Mouse (Mus musculus): ENCODE results near the gene Rnf213. TPM values are rescaled to one million over a fixed set of nuclear protein-coding genes. Genes with fewer than 3 reads are reported as not detected.

Rnf213 gene
- total and polyA plus RNA-seq, 3 experiments, result 3.5 to 66.4 (median 46.3) TPM

GRCm38 (mm10) chr11:119528930-119529329 is 136.0 kb downstream of the Rnf213 start:
- Histone ChIP-seq H3K9me3 (replicated peaks) (peaks cover 4% of the 10 kb centered on the region), H3K36me3 (replicated peaks) (no peaks in the 10 kb centered on the region), H3K4me3 (ENCODE audit: low read depth, low read length) (no peak overlapping the region), H3K27me3 (ENCODE audit: insufficient read depth, low read length) (peaks cover 49% of the 10 kb centered on the region), H3K4me1 (ENCODE audit: insufficient read depth, low read depth, low read length) (peaks cover 6% of the 10 kb centered on the region)
- TF ChIP-seq POLR2AphosphoS5 (IDR thresholded peaks at IDR 0.05; ENCODE audit: insufficient replicate concordance, low read depth, low read length), result no peak
- no peak for TF ChIP-seq TAL1 (conservative IDR thresholded peaks at IDR 0.05; ENCODE audit: low read depth, low read length)
- no peak for TF ChIP-seq CTCF (IDR thresholded peaks at IDR 0.05; ENCODE audit: low read depth, low read length)
- TF ChIP-seq GATA1 (IDR thresholded peaks at IDR 0.05; ENCODE audit: borderline replicate concordance, low read length), result no peak
- TF ChIP-seq GATA2 (IDR thresholded peaks at IDR 0.05; ENCODE audit: borderline replicate concordance, low read depth, low read length), result no peak
- DNase-seq (ENCODE audit: low spot score) (no peak), ATAC-seq (ENCODE audit: extremely low read depth, insufficient number of reproducible peaks, low FRiP score, poor library complexity, severe bottlenecking) (no peak)

GRCm38 (mm10) chr11:119532460-119532859 is 139.6 kb downstream of the Rnf213 start:
- TF ChIP-seq GATA1 (IDR thresholded peaks at IDR 0.05; ENCODE audit: borderline replicate concordance, low read length) (no peak), TAL1 (conservative IDR thresholded peaks at IDR 0.05; ENCODE audit: low read depth, low read length) (no peak), CTCF (IDR thresholded peaks at IDR 0.05; ENCODE audit: low read depth, low read length) (no peak), GATA2 (IDR thresholded peaks at IDR 0.05; ENCODE audit: borderline replicate concordance, low read depth, low read length) (no peak), POLR2AphosphoS5 (IDR thresholded peaks at IDR 0.05; ENCODE audit: insufficient replicate concordance, low read depth, low read length) (no peak)
- Histone ChIP-seq H3K4me1 (ENCODE audit: insufficient read depth, low read depth, low read length) (no peaks in the 10 kb centered on the region), H3K4me3 (ENCODE audit: low read depth, low read length) (no peak overlapping the region), H3K36me3 (replicated peaks) (no peaks in the 10 kb centered on the region), H3K27me3 (ENCODE audit: insufficient read depth, low read length) (peaks cover 37% of the 10 kb centered on the region), H3K9me3 (replicated peaks) (no peaks in the 10 kb centered on the region)
- DNase-seq (ENCODE audit: low spot score), result no peak
- no peak for ATAC-seq (ENCODE audit: extremely low read depth, insufficient number of reproducible peaks, low FRiP score, poor library complexity, severe bottlenecking)

DNA sequence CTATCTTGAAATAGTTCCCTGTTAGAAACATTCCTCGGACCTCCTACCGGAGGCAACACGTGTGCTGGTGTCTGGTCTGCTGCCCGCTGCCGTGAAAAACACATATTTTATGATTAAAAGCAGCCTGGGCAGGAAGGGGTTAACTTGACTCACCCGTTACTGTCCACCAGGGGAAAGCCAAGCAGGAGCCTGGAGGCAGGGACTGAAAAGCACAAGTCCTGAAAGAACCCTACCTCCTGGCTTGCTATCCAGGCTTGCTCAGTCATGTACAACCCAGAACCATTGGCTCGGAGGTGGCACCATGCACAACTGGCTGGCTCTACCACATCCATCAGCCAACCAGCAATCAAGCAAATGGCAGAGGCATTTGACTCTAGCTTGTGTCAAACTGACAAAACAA is 140.8 kb downstream of the Rnf213 start:
- Histone ChIP-seq H3K36me3 (replicated peaks) (no peaks in the 10 kb centered on the region), H3K4me1 (ENCODE audit: insufficient read depth, low read depth, low read length) (no peaks in the 10 kb centered on the region), H3K4me3 (ENCODE audit: low read depth, low read length) (no peak overlapping the region), H3K27me3 (ENCODE audit: insufficient read depth, low read length) (peaks cover 32% of the 10 kb centered on the region), H3K9me3 (replicated peaks) (no peaks in the 10 kb centered on the region)
- TF ChIP-seq CTCF (IDR thresholded peaks at IDR 0.05; ENCODE audit: low read depth, low read length), result no peak
- no peak for TF ChIP-seq TAL1 (conservative IDR thresholded peaks at IDR 0.05; ENCODE audit: low read depth, low read length)
- no peak for TF ChIP-seq GATA1 (IDR thresholded peaks at IDR 0.05; ENCODE audit: borderline replicate concordance, low read length)
- no peak for TF ChIP-seq POLR2AphosphoS5 (IDR thresholded peaks at IDR 0.05; ENCODE audit: insufficient replicate concordance, low read depth, low read length)
- no peak for TF ChIP-seq GATA2 (IDR thresholded peaks at IDR 0.05; ENCODE audit: borderline replicate concordance, low read depth, low read length)
- DNase-seq (ENCODE audit: low spot score) (no peak), ATAC-seq (ENCODE audit: extremely low read depth, insufficient number of reproducible peaks, low FRiP score, poor library complexity, severe bottlenecking) (no peak)

Other genes with a start within 250 kb of the Rnf213 start
- not detected in 2 replicates for gene Tbc1d16, start 164.6 kb upstream of the Rnf213 start, total RNA-seq (2014; fragmentation: Nextera tagmentation)
- 0.05 and 0.06 TPM in 2 replicates for gene Tbc1d16, start 164.6 kb upstream of the Rnf213 start, total RNA-seq (2017)
- not detected in 2 replicates for gene Tbc1d16, start 164.6 kb upstream of the Rnf213 start, polyA plus RNA-seq (2012)
- gene Ccdc40, start 164.5 kb upstream of the Rnf213 start, total RNA-seq (2014; fragmentation: Nextera tagmentation), result not detected in 2 replicates
- 0.05 TPM in 1 of 2 replicates, not detected in the other for gene Ccdc40, start 164.5 kb upstream of the Rnf213 start, total RNA-seq (2017)
- not detected in 2 replicates for gene Ccdc40, start 164.5 kb upstream of the Rnf213 start, polyA plus RNA-seq (2012)
- gene Gaa, start 125.2 kb upstream of the Rnf213 start, total RNA-seq (2014; fragmentation: Nextera tagmentation), result 59.7 and 71.2 TPM in 2 replicates
- 27.5 and 28.1 TPM in 2 replicates for gene Gaa, start 125.2 kb upstream of the Rnf213 start, total RNA-seq (2017)
- gene Gaa, start 125.2 kb upstream of the Rnf213 start, polyA plus RNA-seq (2012), result 95.7 and 102 TPM in 2 replicates
- gene Eif4a3, start 93.0 kb upstream of the Rnf213 start, total RNA-seq (2014; fragmentation: Nextera tagmentation), result 188 and 202 TPM in 2 replicates
- gene Eif4a3, start 93.0 kb upstream of the Rnf213 start, total RNA-seq (2017), result 244 and 261 TPM in 2 replicates
- 224 and 241 TPM in 2 replicates for gene Eif4a3, start 93.0 kb upstream of the Rnf213 start, polyA plus RNA-seq (2012)
- gene Card14, start 85.3 kb upstream of the Rnf213 start, total RNA-seq (2014; fragmentation: Nextera tagmentation), result not detected in 2 replicates
- 0.11 TPM in 1 of 2 replicates, not detected in the other for gene Card14, start 85.3 kb upstream of the Rnf213 start, total RNA-seq (2017)
- not detected in 2 replicates for gene Card14, start 85.3 kb upstream of the Rnf213 start, polyA plus RNA-seq (2012)
- gene Sgsh, start 37.6 kb upstream of the Rnf213 start, total RNA-seq (2014; fragmentation: Nextera tagmentation), result 14.5 and 22.4 TPM in 2 replicates
- 13.2 and 17.8 TPM in 2 replicates for gene Sgsh, start 37.6 kb upstream of the Rnf213 start, total RNA-seq (2017)
- gene Sgsh, start 37.6 kb upstream of the Rnf213 start, polyA plus RNA-seq (2012), result 26.5 and 26.6 TPM in 2 replicates
- gene Slc26a11, start 37.5 kb upstream of the Rnf213 start, total RNA-seq (2014; fragmentation: Nextera tagmentation), result 4.9 and 8.0 TPM in 2 replicates
- 4.4 and 6.9 TPM in 2 replicates for gene Slc26a11, start 37.5 kb upstream of the Rnf213 start, total RNA-seq (2017)
- gene Slc26a11, start 37.5 kb upstream of the Rnf213 start, polyA plus RNA-seq (2012), result 4.9 and 5.2 TPM in 2 replicates
- gene Endov, start 98.2 kb downstream of the Rnf213 start, total RNA-seq (2014; fragmentation: Nextera tagmentation), result 12.4 and 16.6 TPM in 2 replicates
- 8.9 and 15.3 TPM in 2 replicates for gene Endov, start 98.2 kb downstream of the Rnf213 start, total RNA-seq (2017)
- 14.4 and 15.9 TPM in 2 replicates for gene Endov, start 98.2 kb downstream of the Rnf213 start, polyA plus RNA-seq (2012)
- gene Nptx1, start 154.7 kb downstream of the Rnf213 start, total RNA-seq (2014; fragmentation: Nextera tagmentation), result not detected in 2 replicates
- 0.11 TPM in 1 of 2 replicates, not detected in the other for gene Nptx1, start 154.7 kb downstream of the Rnf213 start, total RNA-seq (2017)
- not detected in 2 replicates for gene Nptx1, start 154.7 kb downstream of the Rnf213 start, polyA plus RNA-seq (2012)
- gene Rptor, start 209.8 kb downstream of the Rnf213 start, total RNA-seq (2014; fragmentation: Nextera tagmentation), result 44.2 and 46.5 TPM in 2 replicates
- gene Rptor, start 209.8 kb downstream of the Rnf213 start, total RNA-seq (2017), result 16.8 and 17.9 TPM in 2 replicates
- 51.9 and 57.9 TPM in 2 replicates for gene Rptor, start 209.8 kb downstream of the Rnf213 start, polyA plus RNA-seq (2012)